Mouse (Mus musculus) liver, adult 2 months (tissue): ENCODE data around the gene Gm7298. TPM values are rescaled to one million over a fixed set of nuclear protein-coding genes. Genes with fewer than 3 reads are reported as not detected.
A peak's percentile ranks its signal among the peaks of the same experiment; 100 is the strongest.
"Not testable (repeated sequence)": the region's sequence is repeated elsewhere in the genome, so short reads cannot be mapped to it uniquely, and the experiment has no call there.

ENCODE experiments used
- DNase-seq: peaks from one replicate; pipeline ENCODE4 v3.0.0-alpha.2; 2011; ENCODE audit warnings: low read depth, low spot score; ENCODE audit errors: extremely low read depth
- H3K27ac ChIP-seq: fragments of 200-500 bp; replicated peaks from 2 replicates; pipeline ENCODE4 v1.5.1; 2012; ENCODE audit warnings: low read depth, mild to moderate bottlenecking, control low read depth, inconsistent platforms, low read length; ENCODE audit not compliant: insufficient read depth
- H3K27me3 ChIP-seq: fragments of 200-500 bp; 2 replicates; pipeline ENCODE4 v1.6.1; 2012; ENCODE audit warnings: mild to moderate bottlenecking, moderate library complexity, low read length, inconsistent platforms; ENCODE audit not compliant: control insufficient read depth, insufficient read depth
- H3K36me3 ChIP-seq: fragments of 200-500 bp; 2 replicates; pipeline ENCODE4 v1.6.1; 2012; ENCODE audit warnings: low read length, inconsistent platforms; ENCODE audit not compliant: control insufficient read depth, insufficient read depth
- H3K4me1 ChIP-seq: fragments of 200-500 bp; 2 replicates; pipeline ENCODE4 v1.6.1; 2011; ENCODE audit warnings: low read length; ENCODE audit not compliant: control insufficient read depth, insufficient read depth
- H3K4me3 ChIP-seq: fragments of 200-500 bp; 2 replicates; pipeline ENCODE4 v1.5.1; 2011; ENCODE audit warnings: low read depth, mild to moderate bottlenecking, control low read depth, low read length, moderate library complexity; ENCODE audit not compliant: insufficient read depth
- H3K79me2 ChIP-seq: fragments of 200-500 bp; 2 replicates; pipeline ENCODE4 v1.6.1; 2012; ENCODE audit warnings: inconsistent platforms, mild to moderate bottlenecking, low read length, moderate library complexity; ENCODE audit not compliant: control insufficient read depth, insufficient read depth
- H3K9ac ChIP-seq: fragments of 200-500 bp; 2 replicates; pipeline ENCODE4 v1.6.1; 2012; ENCODE audit warnings: low read depth, mild to moderate bottlenecking, control low read depth, inconsistent platforms, low read length
- CTCF ChIP-seq: fragments of 200-500 bp; IDR thresholded peaks from 2 replicates; pipeline ENCODE4 v1.5.1; 2011; ENCODE audit warnings: low read depth, low read length, control low read depth
- POLR2A ChIP-seq: fragments of 200-500 bp; IDR thresholded peaks from 2 replicates; pipeline ENCODE4 v1.6.1; 2011; ENCODE audit warnings: low read length, control low read depth; ENCODE audit not compliant: insufficient read depth; ENCODE audit errors: extremely low read depth
- WGBS: fragments of 180-500 bp; shearing (Covaris S2); methylation state at CpG from one replicate; pipeline ENCODE4 v1.1.7; 2018; 5-methylcytosine and 5-hydroxymethylcytosine counted together
- polyA plus RNA-seq: library from polyadenylated mRNA; depleted of rRNA; stranded (reverse); fragments of >200 nt; gene quantifications from 2 replicates; pipeline ENCODE4 v1.2.3, GENCODE M21; 2012; rRNA removed
- total RNA-seq: library from RNA; depleted of rRNA; stranded (reverse); fragments of >200 nt; gene quantifications from 2 replicates; pipeline ENCODE4 v1.2.3, GENCODE M21; 2014; rRNA removed

Gm7298 gene
- total RNA-seq (not detected in 2 replicates), polyA plus RNA-seq (0.01 TPM in 1 of 2 replicates, not detected in the other)

- no peak for TF ChIP-seq CTCF
- no peak for TF ChIP-seq POLR2A
- Histone ChIP-seq H3K79me2 (no peaks in the 10 kb centered on the region), H3K4me1 (no peaks in the 10 kb centered on the region; the same call in 1 of the 2 replicates), H3K9ac (no peak within 1 kb of the TSS), H3K27ac (no peak within 1 kb of the TSS), H3K27me3 (no peaks in the 10 kb centered on the region), H3K36me3 (no peaks in the 10 kb centered on the region), H3K4me3 (no peak within 1 kb of the TSS)
- DNase-seq, result peak; percentile 59
- WGBS, result 20% methylated on average over 3 of the region's 3 CpGs
Observed at GRCm38 (mm10) chr6:121732632-121733031, at the start of gene Gm7298. TSS of gene Gm7298 (plus strand) at chr6:121732932.

DNA sequence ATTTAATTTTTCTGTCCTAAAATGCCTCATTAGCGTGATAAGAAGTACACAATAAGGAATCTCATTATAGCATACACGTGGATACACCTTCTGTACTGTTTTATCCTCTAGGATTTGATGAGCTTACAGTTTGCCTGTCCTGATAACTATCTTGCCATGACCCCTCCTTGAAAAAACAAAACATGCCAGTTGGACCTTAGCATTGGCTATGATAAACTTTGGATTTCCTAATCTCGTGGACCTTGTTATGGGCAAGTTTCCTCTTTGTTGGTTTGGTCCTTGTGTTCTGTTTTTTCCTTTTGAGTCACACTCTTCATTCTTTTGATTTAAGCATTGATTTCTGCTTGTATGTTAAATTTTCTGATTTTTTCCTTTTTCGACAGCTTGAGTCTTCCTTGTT, 95.3 kb downstream of the Gm7298 start:
- TF ChIP-seq CTCF, result no peak
- no peak for TF ChIP-seq POLR2A
- Histone ChIP-seq H3K4me1 (peaks cover 4% of the 10 kb centered on the region; the same call in 1 of the 2 replicates), H3K36me3 (no peaks in the 10 kb centered on the region), H3K27me3 (no peaks in the 10 kb centered on the region), H3K9ac (no peak overlapping the region), H3K79me2 (no peaks in the 10 kb centered on the region), H3K4me3 (peak overlapping the region; percentile 40; the same call in 1 of the 2 replicates), H3K27ac (no peak overlapping the region)
- WGBS, result 18% methylated on average over 4 of the region's 4 CpGs
- DNase-seq, result peak; percentile 98

DNA sequence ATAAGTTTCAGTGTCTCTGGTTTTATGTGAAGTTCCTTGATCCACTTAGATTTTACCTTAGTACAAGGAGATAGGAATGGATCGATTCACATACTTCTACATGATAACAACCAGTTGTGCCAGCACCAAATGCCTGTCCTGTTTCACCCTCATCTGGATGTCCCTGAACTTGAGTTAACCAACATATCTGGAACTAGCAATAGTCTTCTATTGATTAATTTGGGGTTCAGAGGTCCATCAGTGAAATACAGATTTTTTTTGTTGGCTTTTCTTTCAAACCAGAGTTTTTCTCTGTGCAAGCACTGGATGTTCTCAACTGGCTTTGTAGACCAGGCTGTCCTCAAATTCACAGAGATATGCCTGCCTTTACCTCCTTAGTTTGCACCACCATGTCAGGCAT, 103.6 kb downstream of the Gm7298 start:
- WGBS, result 38% methylated on average over 1 of the region's 1 CpGs
- peak; percentile 98 for DNase-seq
- H3K36me3 ChIP-seq, result peaks cover 15% of the 10 kb centered on the region
- H3K27me3 ChIP-seq, result no peaks in the 10 kb centered on the region
- no peak overlapping the region for H3K4me3 ChIP-seq
- no peak overlapping the region for H3K9ac ChIP-seq
- H3K79me2 ChIP-seq, result no peaks in the 10 kb centered on the region
- no peak overlapping the region; the same call in 1 of the 2 replicates for H3K27ac ChIP-seq
- peaks cover 6% of the 10 kb centered on the region; the same call in 1 of the 2 replicates for H3K4me1 ChIP-seq
- TF ChIP-seq CTCF (no peak), POLR2A (no peak)

DNA sequence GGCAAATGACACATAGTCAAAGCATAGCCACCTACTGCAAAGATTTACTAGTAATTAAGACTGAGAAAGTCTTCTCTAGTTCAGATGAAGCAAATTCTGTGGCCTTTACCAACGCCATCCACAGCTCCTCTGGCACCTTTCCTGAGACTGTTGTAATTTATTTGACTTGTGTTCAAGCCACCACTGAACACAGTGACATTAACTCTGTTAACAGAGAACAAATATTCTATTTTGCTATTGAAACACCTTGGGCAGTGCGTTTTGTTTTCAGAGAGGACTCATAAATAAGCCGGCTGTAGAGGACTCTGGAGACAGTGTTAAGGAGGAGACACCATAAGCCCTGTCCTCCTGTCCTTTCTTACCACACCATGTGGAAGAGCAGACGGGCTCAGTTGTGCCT, 105.5 kb downstream of the Gm7298 start, which contains the start of gene Mug1:
TSS of gene Mug1 (plus strand) at position 271 of the 400 bp plus-strand sequence.
- H3K27me3 ChIP-seq, H3K4me1 ChIP-seq, H3K79me2 ChIP-seq: not testable (repeated sequence)
- DNase-seq, result peak; percentile 95
- 18% methylated on average over 4 of the region's 4 CpGs for WGBS
- H3K9ac ChIP-seq, result peak within 1 kb of the TSS; percentile 59
- H3K36me3 ChIP-seq, result peaks cover 31% of the 10 kb centered on the region
- H3K27ac ChIP-seq, result peak within 1 kb of the TSS; percentile 72
- peak within 1 kb of the TSS; percentile 64 for H3K4me3 ChIP-seq

Other genes starting within 250 kb of the Gm7298 start
- gene A2m, start 97.6 kb upstream of the Gm7298 start, total RNA-seq, result 0.07 and 0.09 TPM in 2 replicates
- gene A2m, start 97.6 kb upstream of the Gm7298 start, polyA plus RNA-seq, result 0.04 TPM in 1 of 2 replicates, not detected in the other
- gene Mug1, start 105.6 kb downstream of the Gm7298 start, total RNA-seq, result 1,666 and 1,720 TPM in 2 replicates
- 549 and 589 TPM in 2 replicates for gene Mug1, start 105.6 kb downstream of the Gm7298 start, polyA plus RNA-seq